Mouse (Mus musculus): ENCODE data around the gene Sema4b. TPM values are rescaled to one million over a fixed set of nuclear protein-coding genes. Genes with fewer than 3 reads are reported as not detected.

The Sema4b gene
- total and polyA plus RNA-seq, 3 experiments = 10.9 to 17.3 TPM; not detected in 1

DNA sequence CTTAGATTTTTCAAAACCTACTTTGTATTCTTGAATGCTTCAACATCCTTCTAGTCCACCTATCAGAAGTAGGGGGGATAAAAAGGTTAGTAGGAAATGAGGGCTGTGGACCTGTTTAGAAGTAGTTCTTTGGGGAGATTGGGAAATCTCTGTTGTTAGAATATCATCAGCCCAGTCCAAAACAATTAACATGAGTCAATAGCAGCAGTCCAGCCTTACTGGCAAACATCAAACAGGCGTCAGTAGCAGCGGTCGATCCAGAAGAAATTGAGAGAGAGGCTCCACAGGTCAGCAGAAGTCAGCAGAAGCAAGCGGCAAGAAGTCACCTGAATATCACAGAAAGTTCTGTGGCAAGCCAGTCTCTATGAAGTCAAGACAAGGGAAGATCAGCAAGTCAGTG, 58.2 kb downstream of the Sema4b start:
- Histone ChIP-seq H3K9me3 (replicated peaks; ENCODE audit: insufficient read depth, low read length) (no peaks in the 10 kb centered on the region), H3K4me3 (ENCODE audit: control insufficient read depth in 1 of 2, insufficient read depth in 1 of 2, low read depth in 2 of 2, low read length in 2 of 2) (no peak overlapping the region), H3K27me3 (ENCODE audit: control insufficient read depth in 1 of 2, insufficient read depth in 2 of 2, low read length in 2 of 2) (no peaks in the 10 kb centered on the region), H3K36me3 (ENCODE audit: control insufficient read depth in 1 of 2, insufficient read depth in 2 of 2, low read length in 2 of 2) (peaks cover 0 to 5% of the 10 kb centered on the region in 2 experiments; a peak in 2 of 4 replicates), H3K9ac (ENCODE audit: control insufficient read depth, low read depth, low read length, poor library complexity, severe bottlenecking) (no peak overlapping the region), H3K27ac (ENCODE audit: control insufficient read depth, low read depth, low read length) (no peak overlapping the region), H3K4me1 (ENCODE audit: control insufficient read depth in 1 of 2, insufficient read depth in 2 of 2, low read length in 2 of 2) (peaks cover 0 to 3% of the 10 kb centered on the region in 2 experiments; a peak in 1 of 4 replicates), H3K79me2 (ENCODE audit: control insufficient read depth, insufficient read depth, low read length, poor library complexity) (no peaks in the 10 kb centered on the region; the same call in 1 of the 2 replicates)
- DNase-seq (ENCODE audit: low read depth, low spot score) = no peak
- no peak for TF ChIP-seq USF2 (IDR thresholded peaks at IDR 0.05; ENCODE audit: borderline replicate concordance in 1 of 2, insufficient read depth in 1 of 2, low read depth in 1 of 2, low read length in 2 of 2)
- no peak for TF ChIP-seq POLR2AphosphoS2 (IDR thresholded peaks at IDR 0.05; ENCODE audit: low read length)
- no peak for TF ChIP-seq SIN3A (IDR thresholded peaks at IDR 0.05; ENCODE audit: low read length)
- no peak for TF ChIP-seq BHLHE40 (IDR thresholded peaks at IDR 0.05; ENCODE audit: borderline replicate concordance, low read depth, low read length)
- no peak for TF ChIP-seq CTCF (IDR thresholded peaks at IDR 0.05 in 2 of 3, conservative IDR thresholded peaks at IDR 0.05 in 1 of 3; ENCODE audit: control insufficient read depth in 1 of 3, insufficient read depth in 1 of 3, low read depth in 2 of 3, low read length in 3 of 3, poor library complexity in 1 of 3, severe bottlenecking in 1 of 3)
- TF ChIP-seq ZKSCAN1 (IDR thresholded peaks at IDR 0.05; ENCODE audit: low read depth, low read length) = no peak
- no peak for TF ChIP-seq ZNF384 (IDR thresholded peaks at IDR 0.05; ENCODE audit: low read depth, low read length)
- TF ChIP-seq HCFC1 (IDR thresholded peaks at IDR 0.05; ENCODE audit: low read depth, low read length) = no peak
- TF ChIP-seq ZMIZ1 (IDR thresholded peaks at IDR 0.05; ENCODE audit: low read depth, low read length) = no peak
- TF ChIP-seq GABPA (IDR thresholded peaks at IDR 0.05; ENCODE audit: low read depth, low read length) = no peak
- TF ChIP-seq JUND (IDR thresholded peaks at IDR 0.05; ENCODE audit: low read depth, low read length) = no peak
- no peak for TF ChIP-seq UBTF (IDR thresholded peaks at IDR 0.05; ENCODE audit: borderline replicate concordance, insufficient read depth, low read depth, low read length)
- TF ChIP-seq USF1 (IDR thresholded peaks at IDR 0.05; ENCODE audit: low read depth, low read length) = no peak
- no peak for TF ChIP-seq RAD21 (IDR thresholded peaks at IDR 0.05; ENCODE audit: low read depth, low read length)
- TF ChIP-seq MAFK (IDR thresholded peaks at IDR 0.05; ENCODE audit: borderline replicate concordance, low read depth, low read length) = no peak
- TF ChIP-seq NELFE (IDR thresholded peaks at IDR 0.05; ENCODE audit: low read depth, low read length) = no peak

DNA sequence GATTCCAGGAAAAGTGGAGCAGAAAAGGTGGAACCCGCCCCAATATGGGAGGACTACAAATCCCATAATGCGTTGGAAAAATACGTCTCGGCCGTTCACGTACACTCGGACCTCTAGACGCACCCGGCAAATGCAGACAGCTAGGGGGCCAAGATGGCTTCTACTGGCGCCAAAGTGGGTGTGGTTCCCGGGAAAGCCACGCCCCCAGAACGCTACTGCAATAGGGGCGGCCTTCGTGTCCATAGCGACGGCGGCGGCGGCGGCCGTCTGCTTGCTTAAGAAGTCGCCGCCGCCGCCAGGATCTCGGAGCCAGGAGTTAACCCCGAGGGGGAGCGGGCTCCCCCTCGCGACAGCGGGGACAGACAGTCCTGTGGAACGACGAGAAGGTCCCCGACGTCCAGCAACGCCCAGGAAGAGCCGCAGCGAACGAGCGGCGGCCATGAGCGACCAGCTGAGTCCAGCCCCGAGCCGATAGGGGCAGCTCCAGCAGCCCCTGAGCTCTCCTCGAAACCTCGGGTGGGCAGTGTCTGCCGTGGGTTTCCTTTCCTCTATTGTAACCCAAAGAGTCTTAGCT, 59.6 kb downstream of the Sema4b start, which contains the start of gene Ttll13:
Gene Ttll13, plus strand, starts transcription at position 229 of the 574 bp plus-strand sequence.
- DNase-seq (ENCODE audit: low read depth, low spot score) = peak; percentile 98
- H3K36me3 ChIP-seq (ENCODE audit: control insufficient read depth in 1 of 2, insufficient read depth in 2 of 2, low read length in 2 of 2) = peaks cover 0 to 5% of the 10 kb centered on the region in 2 experiments; a peak in 2 of 4 replicates
- H3K79me2 ChIP-seq (ENCODE audit: control insufficient read depth, insufficient read depth, low read length, poor library complexity) = no peaks in the 10 kb centered on the region; the same call in 1 of the 2 replicates
- peak within 1 kb of the TSS; percentile 79 for H3K9ac ChIP-seq (ENCODE audit: control insufficient read depth, low read depth, low read length, poor library complexity, severe bottlenecking)
- H3K4me3 ChIP-seq (ENCODE audit: control insufficient read depth in 1 of 2, insufficient read depth in 1 of 2, low read depth in 2 of 2, low read length in 2 of 2) = peak within 1 kb of the TSS; percentile 55 to 77
- no peaks in the 10 kb centered on the region for H3K9me3 ChIP-seq (replicated peaks; ENCODE audit: insufficient read depth, low read length)
- peaks cover 0 to 3% of the 10 kb centered on the region in 2 experiments; a peak in 1 of 4 replicates for H3K4me1 ChIP-seq (ENCODE audit: control insufficient read depth in 1 of 2, insufficient read depth in 2 of 2, low read length in 2 of 2)
- H3K27ac ChIP-seq (ENCODE audit: control insufficient read depth, low read depth, low read length) = peak within 1 kb of the TSS; percentile 53
- H3K27me3 ChIP-seq (ENCODE audit: control insufficient read depth in 1 of 2, insufficient read depth in 2 of 2, low read length in 2 of 2) = no peaks in the 10 kb centered on the region
- no peak for TF ChIP-seq POLR2AphosphoS5 (IDR thresholded peaks at IDR 0.05; ENCODE audit: borderline replicate concordance, low read depth, low read length)
- TF ChIP-seq E2F4 (IDR thresholded peaks at IDR 0.05; ENCODE audit: borderline replicate concordance, low read depth, low read length) = 0 out of 2 replicates have a peak, but pooled peaks have one; percentile 26
- peak; percentile 75; the same call in 1 of the 2 replicates for TF ChIP-seq MXI1 (IDR thresholded peaks at IDR 0.05; ENCODE audit: low read depth, low read length)
- TF ChIP-seq MAZ (IDR thresholded peaks at IDR 0.05; ENCODE audit: low read depth, low read length) = 0 out of 2 replicates have a peak, but pooled peaks have one; percentile 35
- peak; percentile 1 to 46 (median 19); a peak in 3 of 6 replicates for TF ChIP-seq CTCF (IDR thresholded peaks at IDR 0.05 in 2 of 3, conservative IDR thresholded peaks at IDR 0.05 in 1 of 3; ENCODE audit: control insufficient read depth in 1 of 3, insufficient read depth in 1 of 3, low read depth in 2 of 3, low read length in 3 of 3, poor library complexity in 1 of 3, severe bottlenecking in 1 of 3)
- TF ChIP-seq ZKSCAN1 (IDR thresholded peaks at IDR 0.05; ENCODE audit: low read depth, low read length) = no peak
- TF ChIP-seq SIN3A (IDR thresholded peaks at IDR 0.05; ENCODE audit: low read length) = peak; percentile 78
- no peak for TF ChIP-seq RCOR1 (IDR thresholded peaks at IDR 0.05; ENCODE audit: low read depth, low read length)
- no peak; a peak in 1 of 4 replicates for TF ChIP-seq EP300 (IDR thresholded peaks at IDR 0.05; ENCODE audit: low read depth in 1 of 2, low read length in 2 of 2)
- TF ChIP-seq JUND (IDR thresholded peaks at IDR 0.05; ENCODE audit: low read depth, low read length) = no peak
- TF ChIP-seq MAX (IDR thresholded peaks at IDR 0.05; ENCODE audit: low read length) = no peak
- peak; percentile 23; the same call in 1 of the 2 replicates for TF ChIP-seq SMC3 (IDR thresholded peaks at IDR 0.05; ENCODE audit: low read depth, low read length)
- TF ChIP-seq HCFC1 (IDR thresholded peaks at IDR 0.05; ENCODE audit: low read depth, low read length) = peak; percentile 98
- TF ChIP-seq POLR2A (IDR thresholded peaks at IDR 0.05; ENCODE audit: control insufficient read depth in 1 of 2, insufficient read depth in 1 of 2, low read depth in 1 of 2, low read length in 2 of 2, poor library complexity in 1 of 2) = peak; percentile 39 to 44; a peak in 2 of 4 replicates
- TF ChIP-seq TBP (IDR thresholded peaks at IDR 0.05; ENCODE audit: low read depth, low read length) = no peak
- peak; percentile 32; the same call in 1 of the 2 replicates for TF ChIP-seq NELFE (IDR thresholded peaks at IDR 0.05; ENCODE audit: low read depth, low read length)
- no peak for TF ChIP-seq USF2 (IDR thresholded peaks at IDR 0.05; ENCODE audit: borderline replicate concordance in 1 of 2, insufficient read depth in 1 of 2, low read depth in 1 of 2, low read length in 2 of 2)
- no peak for TF ChIP-seq ELF1 (IDR thresholded peaks at IDR 0.05; ENCODE audit: low read depth, low read length)
- no peak for TF ChIP-seq MEF2A (IDR thresholded peaks at IDR 0.05; ENCODE audit: extremely low read depth, insufficient replicate concordance, low read depth, low read length, poor library complexity, severe bottlenecking)

All from MEL (cell line).